Mouse (Mus musculus) limb, embryonic 11.5 days (tissue): ENCODE results near the gene Rab6a. TPM values are rescaled to one million over a fixed set of nuclear protein-coding genes. Genes with fewer than 3 reads are reported as not detected.

Experiments used
- polyA plus RNA-seq: library from polyadenylated mRNA; unstranded; fragments of >200 nt; fragmentation: Nextera tagmentation; extraction: Ambion mirVana; gene quantifications from 2 replicates; pipeline ENCODE4 v1.2.1, GENCODE M21; 2014

Rab6a gene
- polyA plus RNA-seq, 1 experiment from 2014 or later: 128 TPM

Other genes with a start within 250 kb of the Rab6a start
- 43.0 and 44.6 TPM in 2 replicates for gene C2cd3, start 235.2 kb upstream of the Rab6a start, polyA plus RNA-seq
- 68.6 and 71.3 TPM in 2 replicates for gene Ppme1, start 235.1 kb upstream of the Rab6a start, polyA plus RNA-seq
- gene Ucp3, start 134.4 kb upstream of the Rab6a start, polyA plus RNA-seq: not detected in 2 replicates
- 116 and 123 TPM in 2 replicates for gene Ucp2, start 114.1 kb upstream of the Rab6a start, polyA plus RNA-seq
- gene Dnajb13, start 92.5 kb upstream of the Rab6a start, polyA plus RNA-seq: 0.11 and 0.30 TPM in 2 replicates
- gene Coa4, start 70.3 kb upstream of the Rab6a start, polyA plus RNA-seq: 21.3 and 22.2 TPM in 2 replicates
- 56.8 and 66.9 TPM in 2 replicates for gene Mrpl48, start 891 bp downstream of the Rab6a start, polyA plus RNA-seq
- gene Plekhb1, start 55.0 kb downstream of the Rab6a start, polyA plus RNA-seq: 1.3 and 1.6 TPM in 2 replicates
- gene Fam168a, start 99.2 kb downstream of the Rab6a start, polyA plus RNA-seq: 46.2 and 49.7 TPM in 2 replicates